Mouse (Mus musculus) layer of hippocampus, adult 11-12 months (tissue): ENCODE data around the gene Mat2b.
A peak's percentile ranks its signal among the peaks of the same experiment; 100 is the strongest.
"Not testable (repeated sequence)": the region's sequence is repeated elsewhere in the genome, so short reads cannot be mapped to it uniquely, and the experiment has no call there.

Experiments used
- DNase-seq: peaks from one replicate; pipeline ENCODE4 v3.0.0; 2022; ENCODE audit warnings: low spot score

The Mat2b gene

DNA sequence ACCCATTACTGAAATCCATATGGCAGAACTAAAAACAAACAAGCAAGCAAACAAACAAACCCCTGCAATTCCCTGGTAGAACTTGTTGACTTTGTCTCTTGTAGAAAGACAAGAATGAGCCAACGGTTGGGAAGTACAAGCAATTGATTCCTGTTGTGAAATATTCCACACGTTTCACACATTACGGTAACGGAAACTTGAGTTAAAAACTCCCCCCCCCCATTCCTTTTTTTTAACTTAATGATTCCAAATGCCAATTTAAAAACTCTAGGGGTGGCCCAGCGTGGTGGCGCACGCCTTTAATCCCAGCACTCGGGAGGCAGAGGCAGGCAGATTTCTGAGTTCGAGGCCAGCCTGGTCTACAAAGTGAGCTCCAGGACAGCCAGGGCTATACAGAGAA, at the start of gene Mat2b:
Gene Mat2b, minus strand, starts transcription at position 101 of the 400 bp plus-strand sequence.
- DNase-seq = no peak

DNA sequence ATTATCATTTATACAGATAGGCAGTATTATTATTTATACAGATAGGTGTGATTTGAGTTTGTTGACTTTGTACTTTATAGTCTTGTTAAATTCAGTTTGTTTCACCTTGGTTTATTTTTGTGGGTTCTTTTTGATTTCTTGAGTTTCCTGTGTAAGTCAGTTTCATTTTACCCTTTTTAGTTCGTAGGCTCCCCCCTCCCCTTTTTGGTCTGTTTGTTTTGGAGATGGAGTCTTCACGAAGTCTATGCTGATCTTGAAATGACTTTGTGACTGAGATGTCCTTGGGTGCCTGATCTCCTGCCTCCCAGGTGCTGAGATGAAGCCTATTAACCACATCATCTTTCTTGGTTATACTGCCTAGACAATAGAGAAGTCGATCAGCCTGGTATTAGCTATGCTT, 49.3 kb upstream of the Mat2b start:
- no peak for DNase-seq

DNA sequence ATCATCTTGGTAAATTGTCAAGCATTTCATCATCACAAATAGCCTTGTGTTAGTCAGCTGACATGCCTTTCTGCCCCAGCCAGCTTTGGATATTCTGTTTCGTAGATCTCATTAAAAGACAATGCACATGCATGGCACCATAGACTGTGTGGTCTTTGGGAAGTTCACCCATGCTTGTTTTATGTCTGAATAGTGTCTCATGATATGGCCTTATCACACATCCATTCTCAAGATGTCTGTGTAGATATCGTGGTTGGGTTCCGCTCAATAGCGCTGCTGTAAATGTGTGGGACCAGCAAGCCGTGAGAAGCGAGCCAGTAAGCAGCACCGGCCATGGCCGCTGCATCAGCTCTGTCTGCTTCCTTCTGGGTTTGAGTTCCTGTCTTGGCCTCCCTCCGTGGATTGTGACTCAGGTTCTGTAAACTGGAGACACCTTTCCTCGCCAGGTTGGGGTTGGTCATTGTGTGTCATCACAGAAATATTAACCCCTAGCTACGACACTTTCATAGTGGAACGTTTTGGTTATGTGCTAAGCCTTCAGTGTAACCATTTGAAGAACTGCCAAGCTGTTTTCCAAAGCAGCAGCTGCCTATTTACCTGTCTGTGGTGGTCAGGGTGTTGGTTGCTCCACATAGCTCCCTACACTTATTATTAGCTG, 46.7 kb upstream of the Mat2b start:
- no peak for DNase-seq

GRCm38 (mm10) chr11:40737369-40737768, 42.4 kb upstream of the Mat2b start:
- DNase-seq = no peak

- no peak for DNase-seq
Measured at GRCm38 (mm10) chr11:40734251-40734752, 39.3 kb upstream of the Mat2b start.

GRCm38 (mm10) chr11:40733339-40734174, 38.6 kb upstream of the Mat2b start, which contains the start of the genes Hmmr and Nudcd2:
TSS of gene Hmmr (minus strand) at chr11:40733422.
TSS of gene Nudcd2 (plus strand) at chr11:40733667.
- DNase-seq = peak; percentile 97

DNA sequence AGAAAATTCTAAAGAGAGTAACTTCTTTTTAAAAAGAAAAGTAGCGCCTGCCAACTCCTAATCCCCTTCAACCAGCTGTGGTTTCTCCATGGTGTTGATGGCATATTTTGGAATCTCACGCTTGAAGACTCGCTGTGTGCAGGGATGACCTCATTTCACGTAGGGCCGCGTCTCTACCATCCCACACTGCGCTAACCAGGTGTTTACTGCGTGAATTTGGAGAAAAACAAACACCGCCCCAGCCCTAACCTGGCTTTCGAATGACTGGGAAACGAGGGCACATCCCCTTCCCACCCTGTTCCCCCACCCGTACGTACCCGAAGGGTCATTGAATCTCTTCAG, 38.0 kb upstream of the Mat2b start:
- no peak for DNase-seq

- DNase-seq = no peak
Measured at GRCm38 (mm10) chr11:40718324-40718723, 23.3 kb upstream of the Mat2b start.

DNA sequence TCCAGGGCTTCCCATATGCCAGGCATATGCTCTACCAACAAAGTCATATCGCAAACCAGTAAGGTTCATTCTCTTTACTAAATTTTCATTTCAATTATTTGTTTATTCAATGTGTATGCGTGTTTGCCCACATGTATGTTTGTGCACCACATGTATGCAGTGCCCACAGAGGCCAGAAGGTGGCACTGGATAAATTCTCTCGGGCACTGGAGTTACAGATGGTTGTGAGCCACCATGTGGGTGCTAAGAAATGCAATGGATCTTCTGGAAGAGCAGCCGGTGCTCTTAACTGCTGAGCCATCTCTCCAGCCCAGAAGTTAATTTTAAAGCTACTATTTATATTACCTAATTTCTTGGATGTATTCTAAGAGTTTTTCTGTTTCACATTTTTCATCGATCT, 20.5 kb upstream of the Mat2b start:
- peak; percentile 22 for DNase-seq

DNA sequence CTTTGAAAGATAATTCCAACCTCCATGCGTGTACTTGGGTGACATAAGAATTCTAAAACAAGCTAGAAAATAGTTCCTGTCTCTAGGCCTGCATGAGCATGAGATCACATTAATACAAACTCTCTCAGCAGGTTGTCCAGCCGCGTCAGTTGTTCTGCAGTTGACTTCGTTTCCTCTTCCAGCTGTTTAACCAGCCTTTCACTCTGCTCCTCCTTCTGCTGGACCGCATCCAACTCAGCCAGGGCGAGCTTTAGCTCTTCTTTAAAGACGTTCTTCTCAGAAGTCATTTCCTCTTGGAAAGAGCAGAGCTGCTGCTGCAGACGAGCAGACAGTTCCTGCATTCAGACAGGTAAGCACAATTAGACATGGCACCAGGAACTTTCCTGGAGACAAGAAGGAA, 18.9 kb upstream of the Mat2b start:
- no peak for DNase-seq

DNA sequence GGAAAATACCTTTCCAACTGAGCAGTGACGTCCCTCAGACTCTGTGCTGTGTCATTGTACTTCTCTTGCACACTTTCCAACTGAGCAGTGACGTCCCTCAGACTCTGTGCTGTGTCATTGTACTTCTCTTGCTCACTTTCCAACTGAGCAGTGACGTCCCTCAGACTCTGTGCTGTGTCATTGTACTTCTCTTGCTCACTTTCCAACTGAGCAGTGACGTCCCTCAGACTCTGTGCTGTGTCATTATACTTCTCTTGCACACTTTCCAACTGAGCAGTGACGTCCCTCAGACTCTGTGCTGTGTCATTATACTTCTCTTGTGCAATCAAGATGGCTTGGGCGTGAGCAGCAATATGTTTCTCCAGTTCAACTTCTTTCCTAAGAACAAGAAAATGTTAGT, 14.9 kb upstream of the Mat2b start:
- DNase-seq = not testable (repeated sequence)

GRCm38 (mm10) chr11:40694311-40695087, 504 bp downstream of the Mat2b start:
- peak; percentile 50 for DNase-seq

- DNase-seq = peak; percentile 52
Measured at GRCm38 (mm10) chr11:40693366-40693951, 1.5 kb downstream of the Mat2b start.

DNA sequence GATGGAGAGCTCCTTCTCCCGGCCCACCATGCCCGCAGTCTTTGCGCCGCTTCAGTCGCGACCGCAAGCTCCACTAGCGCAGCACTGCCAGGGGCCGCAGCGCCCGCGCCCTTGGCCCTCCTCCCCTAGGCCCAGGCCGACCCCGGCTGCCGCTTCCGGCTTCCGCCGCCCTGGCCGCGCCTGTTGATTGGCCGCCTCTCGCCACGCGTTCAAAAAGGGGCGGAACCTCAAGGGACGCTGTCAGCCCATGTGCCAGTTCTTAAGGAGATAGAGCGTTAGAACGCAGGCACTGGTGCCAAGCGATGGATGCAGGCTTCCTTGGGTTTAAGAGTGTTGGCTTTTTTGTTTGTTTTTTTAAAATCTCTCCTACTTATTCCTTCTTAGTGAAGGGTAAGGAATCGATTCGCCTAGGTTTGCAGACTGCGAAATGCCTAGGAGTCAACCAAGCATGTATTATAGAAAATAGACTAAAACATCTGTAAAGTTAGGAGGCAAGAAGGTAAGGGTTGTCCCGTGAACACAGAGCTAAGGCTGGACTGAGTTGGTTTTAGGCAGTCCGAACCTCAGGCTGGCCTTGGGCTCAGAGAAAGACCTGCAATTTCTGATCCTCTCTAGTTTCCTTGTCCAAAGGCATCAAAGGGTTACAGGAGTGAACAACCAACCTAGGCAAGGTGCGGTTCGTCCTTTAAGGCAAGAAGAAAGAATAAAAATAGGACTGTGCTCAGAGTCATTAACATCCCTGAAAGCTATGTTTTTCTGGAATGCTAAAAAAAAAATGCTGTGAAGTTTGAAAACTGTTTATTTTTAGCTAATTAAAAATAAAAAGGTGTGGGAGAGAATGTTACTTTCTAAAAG, 2.3 kb downstream of the Mat2b start:
- DNase-seq = peak; percentile 93

GRCm38 (mm10) chr11:40692101-40692509, 2.9 kb downstream of the Mat2b start:
- DNase-seq = peak; percentile 47

DNA sequence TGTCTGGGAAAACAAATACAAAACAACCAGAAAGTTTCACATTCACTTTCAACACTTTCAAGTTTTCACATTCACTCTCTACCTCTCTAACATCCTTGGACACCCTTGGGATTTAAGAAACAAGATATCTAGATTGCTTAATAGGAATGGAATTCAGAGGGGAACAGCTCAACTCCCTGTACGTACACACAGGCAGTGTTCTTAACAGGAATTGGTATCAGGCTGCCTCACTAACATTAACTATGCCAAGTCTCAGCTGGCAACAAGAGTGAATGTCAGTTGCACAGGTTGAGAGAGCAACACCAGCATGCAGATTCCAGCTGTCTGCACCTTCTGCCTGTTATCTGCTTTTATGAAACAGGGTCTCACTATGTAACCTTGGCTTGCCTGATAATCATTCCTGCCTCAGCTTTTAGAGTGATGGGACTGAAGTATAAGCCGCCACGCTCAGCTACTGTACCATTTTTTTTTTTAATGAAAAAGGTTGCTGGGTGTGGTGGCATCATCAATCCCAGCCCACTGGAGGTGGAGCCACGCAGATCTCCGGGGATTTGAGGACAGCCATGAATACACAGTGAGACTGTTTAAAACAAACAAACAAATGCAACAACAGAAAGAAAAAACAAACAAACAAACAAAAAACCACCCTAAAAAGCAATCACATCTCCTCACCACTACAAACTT, 4.4 kb downstream of the Mat2b start:
- DNase-seq = no peak

- no peak for DNase-seq
Measured at GRCm38 (mm10) chr11:40683295-40683694, 11.7 kb downstream of the Mat2b start.

DNA sequence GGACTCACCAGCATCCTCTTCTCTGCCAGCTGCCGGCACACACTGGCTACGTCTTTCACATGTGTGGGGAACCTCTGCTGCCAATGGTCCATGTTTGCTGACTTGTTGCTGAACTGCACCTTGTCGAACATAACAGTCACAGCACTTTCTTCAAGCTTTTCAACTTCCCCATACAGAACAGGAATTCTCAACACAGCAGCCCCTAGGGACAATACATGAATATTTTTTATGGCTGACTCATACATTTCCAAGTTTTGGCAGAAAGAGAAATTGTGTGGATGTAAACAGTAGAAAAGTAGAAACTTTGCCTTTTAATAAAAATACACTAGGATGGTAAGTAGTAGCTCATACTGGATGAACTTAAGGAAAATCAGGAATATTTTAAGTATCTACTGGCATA, 12.5 kb downstream of the Mat2b start:
- DNase-seq = no peak

GRCm38 (mm10) chr11:40677169-40677568, 17.8 kb downstream of the Mat2b start:
- DNase-seq = no peak

DNA sequence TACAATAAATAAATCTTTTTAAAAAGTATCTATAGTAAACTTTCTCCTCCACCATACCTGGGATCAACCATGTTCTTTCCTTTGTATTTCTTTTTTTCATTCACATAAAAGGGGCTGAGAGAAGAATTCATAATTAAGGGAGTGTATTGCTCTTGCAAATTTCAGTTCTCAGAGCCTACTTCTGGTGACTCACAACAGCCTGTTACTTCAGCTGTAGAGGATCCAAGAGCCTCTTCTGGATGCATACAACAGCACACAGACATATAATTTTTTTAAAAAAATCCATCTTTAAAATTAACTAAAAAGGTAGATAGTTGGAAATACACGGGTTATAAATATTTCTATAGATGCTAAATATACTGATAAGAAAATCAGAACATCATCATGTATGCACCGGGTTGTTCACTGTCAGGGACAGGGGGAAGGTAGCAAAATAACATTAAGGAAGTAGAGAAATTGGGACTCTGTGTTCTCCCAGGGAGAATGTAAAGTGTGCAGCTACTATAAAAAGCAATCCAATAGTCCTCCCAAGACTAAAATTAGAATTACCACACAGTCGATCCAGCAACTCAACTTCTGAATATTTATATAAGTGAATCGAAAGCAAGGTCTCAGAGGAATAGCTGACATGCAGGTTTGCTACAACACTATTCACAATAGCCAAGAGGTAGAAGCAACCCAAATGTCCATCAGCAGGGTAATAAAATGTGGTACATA, 19.8 kb downstream of the Mat2b start:
- DNase-seq = no peak
